Mouse (Mus musculus): Measurements from ENCODE around the gene Mcat. TPM values are rescaled to one million over a fixed set of nuclear protein-coding genes. Genes with fewer than 3 reads are reported as not detected.

The Mcat gene
- polyA plus RNA-seq, 1 experiment from 2014 or later, result 15.9 TPM

GRCm38 (mm10) chr15:83573606-83574005, 10.0 kb upstream of the Mcat start:
- no peaks in the 10 kb centered on the region for H3K4me1 ChIP-seq (replicated peaks; ENCODE audit: control insufficient read depth, insufficient read depth, low read length)
- no peak overlapping the region for H3K4me2 ChIP-seq (replicated peaks; ENCODE audit: low read depth)
- WGBS, result 96% methylated on average over 12 of the region's 12 CpGs
- H3K36me3 ChIP-seq (ENCODE audit: control insufficient read depth, insufficient read depth), result peaks cover 46% of the 10 kb centered on the region
- no peak for ATAC-seq
- H3K27ac ChIP-seq (ENCODE audit: low read depth, low read length), result no peak overlapping the region
- no peak overlapping the region for H3K9ac ChIP-seq (ENCODE audit: low read depth, low read length)
- no peaks in the 10 kb centered on the region for H3K27me3 ChIP-seq (replicated peaks; ENCODE audit: control insufficient read depth, insufficient read depth, low read length)
- TF ChIP-seq CTCF (IDR thresholded peaks at IDR 0.05; ENCODE audit: low read depth), result no peak
- no peaks in the 10 kb centered on the region for H3K9me3 ChIP-seq (ENCODE audit: control insufficient read depth)
- no peak overlapping the region for H3K4me3 ChIP-seq (ENCODE audit: low read depth, low read length)

DNA sequence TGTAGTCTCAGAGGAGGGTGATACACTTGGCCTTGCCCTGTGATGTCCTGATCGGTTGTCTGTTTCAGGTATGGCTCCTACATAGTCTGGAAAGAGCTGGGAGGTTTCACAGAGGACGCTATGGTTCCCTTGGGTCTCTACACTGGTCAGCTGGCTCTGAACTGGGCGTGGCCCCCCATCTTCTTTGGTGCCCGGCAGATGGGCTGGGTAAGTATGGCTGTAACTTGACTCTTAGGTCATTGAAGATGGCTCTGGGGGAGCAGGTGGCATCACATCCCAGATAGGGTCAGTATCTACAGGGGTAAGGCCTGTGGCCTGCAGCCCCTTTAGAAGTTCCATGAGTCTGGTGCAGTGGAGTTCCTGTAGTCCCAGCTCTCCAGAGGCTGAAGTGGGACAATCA, 8.5 kb upstream of the Mcat start:
- no peak overlapping the region for H3K4me2 ChIP-seq (replicated peaks; ENCODE audit: low read depth)
- ATAC-seq, result no peak
- 83% methylated on average over 4 of the region's 4 CpGs for WGBS

GRCm38 (mm10) chr15:83571636-83572035, 8.0 kb upstream of the Mcat start:
- H3K9ac ChIP-seq (ENCODE audit: low read depth, low read length), result no peak overlapping the region
- no peak for ATAC-seq
- no peaks in the 10 kb centered on the region for H3K9me3 ChIP-seq (ENCODE audit: control insufficient read depth)
- no peak for TF ChIP-seq CTCF (IDR thresholded peaks at IDR 0.05; ENCODE audit: low read depth)
- peaks cover 29% of the 10 kb centered on the region for H3K36me3 ChIP-seq (ENCODE audit: control insufficient read depth, insufficient read depth)
- no peak overlapping the region for H3K4me3 ChIP-seq (ENCODE audit: low read depth, low read length)
- H3K4me1 ChIP-seq (replicated peaks; ENCODE audit: control insufficient read depth, insufficient read depth, low read length), result no peaks in the 10 kb centered on the region
- no peaks in the 10 kb centered on the region for H3K27me3 ChIP-seq (replicated peaks; ENCODE audit: control insufficient read depth, insufficient read depth, low read length)
- H3K27ac ChIP-seq (ENCODE audit: low read depth, low read length), result no peak overlapping the region
- WGBS, result 90% methylated on average over 5 of the region's 5 CpGs
- H3K4me2 ChIP-seq (replicated peaks; ENCODE audit: low read depth), result no peak overlapping the region

More for the DNA sequence above, 8.5 kb upstream of the Mcat start:
- Histone ChIP-seq H3K9me3 (ENCODE audit: control insufficient read depth) (no peaks in the 10 kb centered on the region), H3K4me1 (replicated peaks; ENCODE audit: control insufficient read depth, insufficient read depth, low read length) (no peaks in the 10 kb centered on the region), H3K9ac (ENCODE audit: low read depth, low read length) (no peak overlapping the region), H3K27ac (ENCODE audit: low read depth, low read length) (no peak overlapping the region), H3K27me3 (replicated peaks; ENCODE audit: control insufficient read depth, insufficient read depth, low read length) (no peaks in the 10 kb centered on the region), H3K4me3 (ENCODE audit: low read depth, low read length) (no peak overlapping the region), H3K36me3 (ENCODE audit: control insufficient read depth, insufficient read depth) (peaks cover 34% of the 10 kb centered on the region)
- TF ChIP-seq CTCF (IDR thresholded peaks at IDR 0.05; ENCODE audit: low read depth), result no peak

- TF ChIP-seq CTCF (IDR thresholded peaks at IDR 0.05; ENCODE audit: low read depth), result peak; percentile 53
- 68% methylated on average over 2 of the region's 2 CpGs for WGBS
- H3K27ac ChIP-seq (ENCODE audit: low read depth, low read length), result no peak overlapping the region
- no peak overlapping the region for H3K9ac ChIP-seq (ENCODE audit: low read depth, low read length)
- no peaks in the 10 kb centered on the region for H3K4me1 ChIP-seq (replicated peaks; ENCODE audit: control insufficient read depth, insufficient read depth, low read length)
- no peaks in the 10 kb centered on the region for H3K27me3 ChIP-seq (replicated peaks; ENCODE audit: control insufficient read depth, insufficient read depth, low read length)
- ATAC-seq, result no peak
- no peaks in the 10 kb centered on the region for H3K9me3 ChIP-seq (ENCODE audit: control insufficient read depth)
- no peak overlapping the region for H3K4me2 ChIP-seq (replicated peaks; ENCODE audit: low read depth)
- peaks cover 19% of the 10 kb centered on the region; the same call in 1 of the 2 replicates for H3K36me3 ChIP-seq (ENCODE audit: control insufficient read depth, insufficient read depth)
- H3K4me3 ChIP-seq (ENCODE audit: low read depth, low read length), result no peak overlapping the region
These were observed 7.1 kb upstream of the Mcat start for GRCm38 (mm10) chr15:83570641-83571040.

DNA sequence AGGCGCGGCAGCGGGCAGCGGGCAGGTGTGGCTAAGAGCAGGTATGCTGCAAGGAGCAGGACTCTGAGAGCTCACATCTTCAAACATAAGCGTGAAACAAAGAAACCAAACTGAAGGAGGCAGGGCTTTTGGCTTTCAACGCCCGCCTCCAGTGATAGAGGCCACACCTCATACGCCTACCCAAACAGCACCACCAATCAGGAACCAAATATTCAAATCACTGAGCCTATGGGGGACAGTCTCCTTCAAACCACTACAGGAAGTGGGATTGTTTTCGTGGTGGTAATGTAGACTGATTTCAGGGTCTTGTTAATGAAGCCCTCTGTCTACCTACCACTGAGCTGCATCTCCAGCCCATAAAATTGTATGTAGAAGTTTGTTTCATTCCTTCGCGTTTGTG, 6.1 kb upstream of the Mcat start:
- TF ChIP-seq CTCF (IDR thresholded peaks at IDR 0.05; ENCODE audit: low read depth), result no peak
- no peak overlapping the region for H3K4me2 ChIP-seq (replicated peaks; ENCODE audit: low read depth)
- no peak overlapping the region for H3K27ac ChIP-seq (ENCODE audit: low read depth, low read length)
- no peaks in the 10 kb centered on the region for H3K9me3 ChIP-seq (ENCODE audit: control insufficient read depth)
- no peaks in the 10 kb centered on the region for H3K4me1 ChIP-seq (replicated peaks; ENCODE audit: control insufficient read depth, insufficient read depth, low read length)
- 63% methylated on average over 11 of the region's 11 CpGs for WGBS
- ATAC-seq, result no peak
- peaks cover 11% of the 10 kb centered on the region; the same call in 1 of the 2 replicates for H3K36me3 ChIP-seq (ENCODE audit: control insufficient read depth, insufficient read depth)
- H3K9ac ChIP-seq (ENCODE audit: low read depth, low read length), result no peak overlapping the region
- no peaks in the 10 kb centered on the region for H3K27me3 ChIP-seq (replicated peaks; ENCODE audit: control insufficient read depth, insufficient read depth, low read length)
- no peak overlapping the region for H3K4me3 ChIP-seq (ENCODE audit: low read depth, low read length)

DNA sequence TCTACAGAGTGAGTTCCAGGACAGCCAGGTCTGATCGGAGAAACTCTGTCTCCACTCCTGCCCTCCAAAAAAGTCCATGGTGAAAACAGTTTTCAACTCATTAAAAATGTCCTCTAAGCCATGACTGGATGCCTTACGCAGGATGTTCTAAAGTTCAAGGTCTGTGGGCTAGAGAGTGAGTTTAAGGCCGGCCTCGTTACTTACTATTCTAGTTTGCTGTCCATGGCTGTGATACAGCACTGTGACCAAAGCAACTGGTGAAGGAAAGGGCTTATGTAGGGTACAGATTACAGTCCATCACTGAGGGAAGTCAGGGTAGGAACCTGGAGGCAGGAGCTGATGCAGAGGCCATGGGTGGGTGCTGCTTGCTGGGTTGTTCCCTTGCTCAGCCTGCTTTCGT, 5.0 kb upstream of the Mcat start:
- Histone ChIP-seq H3K36me3 (ENCODE audit: control insufficient read depth, insufficient read depth) (no peaks in the 10 kb centered on the region; the same call in 1 of the 2 replicates), H3K9ac (ENCODE audit: low read depth, low read length) (no peak overlapping the region), H3K4me3 (ENCODE audit: low read depth, low read length) (no peak overlapping the region), H3K4me2 (replicated peaks; ENCODE audit: low read depth) (no peak overlapping the region), H3K27ac (ENCODE audit: low read depth, low read length) (no peak overlapping the region), H3K9me3 (ENCODE audit: control insufficient read depth) (no peaks in the 10 kb centered on the region), H3K4me1 (replicated peaks; ENCODE audit: control insufficient read depth, insufficient read depth, low read length) (no peaks in the 10 kb centered on the region), H3K27me3 (replicated peaks; ENCODE audit: control insufficient read depth, insufficient read depth, low read length) (no peaks in the 10 kb centered on the region)
- 92% methylated on average over 5 of the region's 5 CpGs for WGBS
- ATAC-seq, result no peak
- TF ChIP-seq CTCF (IDR thresholded peaks at IDR 0.05; ENCODE audit: low read depth), result no peak

DNA sequence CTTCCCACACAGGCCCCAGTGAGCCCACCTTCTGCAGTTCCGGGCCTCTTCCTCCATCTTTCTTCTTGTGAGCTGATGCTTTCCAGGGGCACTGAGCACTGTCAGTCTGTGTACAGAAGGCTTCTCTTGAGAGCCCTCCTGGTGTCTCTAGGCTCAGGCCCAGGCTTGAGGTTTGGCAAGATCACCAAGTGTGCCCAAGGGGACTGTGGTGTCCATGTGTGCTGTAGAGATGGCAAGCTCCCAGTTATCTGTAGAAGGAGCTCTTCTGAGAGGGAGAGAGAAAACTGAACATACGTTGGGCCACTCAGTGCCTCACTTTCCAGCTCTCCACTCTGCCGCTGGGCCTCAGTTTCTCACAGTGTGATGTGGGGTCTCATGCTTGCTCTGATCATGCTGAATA, 4.1 kb upstream of the Mcat start:
- Histone ChIP-seq H3K27ac (ENCODE audit: low read depth, low read length) (no peak overlapping the region), H3K27me3 (replicated peaks; ENCODE audit: control insufficient read depth, insufficient read depth, low read length) (no peaks in the 10 kb centered on the region), H3K36me3 (ENCODE audit: control insufficient read depth, insufficient read depth) (no peaks in the 10 kb centered on the region; the same call in 1 of the 2 replicates), H3K9ac (ENCODE audit: low read depth, low read length) (no peak overlapping the region), H3K4me3 (ENCODE audit: low read depth, low read length) (no peak overlapping the region), H3K4me1 (replicated peaks; ENCODE audit: control insufficient read depth, insufficient read depth, low read length) (no peaks in the 10 kb centered on the region), H3K4me2 (replicated peaks; ENCODE audit: low read depth) (no peak overlapping the region), H3K9me3 (ENCODE audit: control insufficient read depth) (no peaks in the 10 kb centered on the region)
- ATAC-seq, result no peak
- no peak for TF ChIP-seq CTCF (IDR thresholded peaks at IDR 0.05; ENCODE audit: low read depth)
- WGBS, result 90% methylated on average over 3 of the region's 3 CpGs
